Mouse (Mus musculus): ENCODE results near the gene Ash1l.

DNA sequence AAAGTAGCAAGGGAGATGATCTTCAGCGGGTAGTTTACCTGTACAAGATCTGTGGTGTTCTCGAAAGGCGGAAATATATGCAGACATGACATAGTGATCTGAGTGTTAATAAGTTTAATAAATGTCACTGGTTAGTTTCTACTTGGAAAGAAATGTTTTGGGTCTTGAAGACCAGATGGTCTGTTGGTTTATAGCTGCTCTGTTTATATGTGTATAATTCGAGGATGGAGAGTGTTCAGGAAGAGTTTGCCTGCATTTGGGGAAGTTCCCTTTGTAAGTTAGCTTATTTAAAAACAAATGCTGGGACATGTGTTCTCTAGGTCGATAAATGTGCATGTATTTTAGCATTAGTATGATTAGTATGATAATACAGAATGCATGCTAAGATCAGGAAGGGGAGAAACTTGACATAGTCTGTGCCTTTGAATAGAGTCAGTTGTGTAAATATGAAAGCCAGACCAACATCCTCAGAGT lies 942 bp downstream of the Ash1l start:
- no peak for TF ChIP-seq CTCF (IDR thresholded peaks at IDR 0.05; ENCODE audit: extremely low read depth, insufficient read depth, insufficient read length, insufficient replicate concordance)
- no peak for TF ChIP-seq POLR2A (IDR thresholded peaks at IDR 0.05; ENCODE audit: low read depth, low read length)
